Mouse (Mus musculus): ENCODE measurements around the gene Pnmal1. TPM values are rescaled to one million over a fixed set of nuclear protein-coding genes. Genes with fewer than 3 reads are reported as not detected.
"Not testable (repeated sequence)": the region's sequence is repeated elsewhere in the genome, so short reads cannot be mapped to it uniquely, and the experiment has no call there.

The Pnmal1 gene
- polyA plus RNA-seq, 1 experiment from 2014 or later, result 1.8 TPM

GRCm38 (mm10) chr7:16947349-16947895 lies 12.1 kb upstream of the Pnmal1 start:
- Histone ChIP-seq H3K4me3 (ENCODE audit: low read depth, low read length) (peak overlapping the region; percentile 27), H3K27me3 (ENCODE audit: control insufficient read depth, insufficient read depth, low read length) (no peaks in the 10 kb centered on the region), H3K9me3 (ENCODE audit: control insufficient read depth, low read length) (no peaks in the 10 kb centered on the region), H3K36me3 (ENCODE audit: control insufficient read depth, insufficient read depth, low read length) (no peaks in the 10 kb centered on the region), H3K27ac (replicated peaks) (no peak overlapping the region), H3K9ac (ENCODE audit: low read length) (peak overlapping the region; percentile 51; the same call in 1 of the 2 replicates), H3K4me1 (replicated peaks; ENCODE audit: control insufficient read depth, insufficient read depth) (peaks cover 10% of the 10 kb centered on the region), H3K4me2 (replicated peaks; ENCODE audit: low read depth) (peak overlapping the region; percentile 56)
- no peak for ATAC-seq (ENCODE audit: low FRiP score, low TSS enrichment)
- 16% methylated on average over 21 of the region's 22 CpGs for WGBS
- TF ChIP-seq CTCF (IDR thresholded peaks at IDR 0.05; ENCODE audit: low read depth) (no peak), EP300 (optimal IDR thresholded peaks at IDR 0.05) (no peak)
- no peak for DNase-seq (ENCODE audit: low spot score)

DNA sequence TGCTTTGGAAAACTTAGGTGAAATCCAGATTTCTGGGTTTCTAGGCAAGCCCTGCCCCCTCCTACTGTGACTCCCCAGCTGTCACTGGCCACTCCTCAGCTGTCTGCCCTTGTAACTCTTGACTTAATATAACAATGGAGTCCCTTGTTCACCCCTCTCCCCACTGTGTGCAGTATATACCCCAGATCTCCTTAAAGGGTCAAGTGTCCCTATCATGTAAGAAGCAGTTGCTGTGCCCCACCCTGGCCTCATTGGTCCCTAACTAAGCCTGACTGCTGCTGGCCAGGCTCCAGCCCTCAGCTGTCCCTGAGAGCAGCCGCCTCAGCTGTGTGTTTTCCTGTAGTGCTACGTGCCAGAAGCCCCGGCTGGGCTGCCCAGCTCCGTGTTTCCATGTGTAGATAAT lies 11.5 kb upstream of the Pnmal1 start:
- WGBS, result 0% methylated on average over 4 of the region's 4 CpGs
- TF ChIP-seq CTCF (IDR thresholded peaks at IDR 0.05; ENCODE audit: low read depth), result no peak
- no peak for TF ChIP-seq EP300 (optimal IDR thresholded peaks at IDR 0.05)

GRCm38 (mm10) chr7:16948923-16949458 lies 10.5 kb upstream of the Pnmal1 start:
- ATAC-seq (ENCODE audit: low FRiP score, low TSS enrichment), result no peak

More for the DNA sequence above, 11.5 kb upstream of the Pnmal1 start:
- H3K9me3 ChIP-seq (ENCODE audit: control insufficient read depth, low read length), result no peaks in the 10 kb centered on the region
- H3K27me3 ChIP-seq (ENCODE audit: control insufficient read depth, insufficient read depth, low read length), result no peaks in the 10 kb centered on the region
- H3K4me2 ChIP-seq (replicated peaks; ENCODE audit: low read depth), result peak overlapping the region; percentile 56
- DNase-seq (ENCODE audit: low spot score), result peak; percentile 44
- no peak overlapping the region for H3K9ac ChIP-seq (ENCODE audit: low read length)
- no peak for ATAC-seq (ENCODE audit: low FRiP score, low TSS enrichment)
- H3K4me1 ChIP-seq (replicated peaks; ENCODE audit: control insufficient read depth, insufficient read depth), result peaks cover 10% of the 10 kb centered on the region
- no peak overlapping the region for H3K4me3 ChIP-seq (ENCODE audit: low read depth, low read length)
- H3K27ac ChIP-seq (replicated peaks), result no peak overlapping the region
- H3K36me3 ChIP-seq (ENCODE audit: control insufficient read depth, insufficient read depth, low read length), result no peaks in the 10 kb centered on the region

GRCm38 (mm10) chr7:16949908-16950841 lies 9.3 kb upstream of the Pnmal1 start:
- Histone ChIP-seq H3K4me1 (replicated peaks; ENCODE audit: control insufficient read depth, insufficient read depth) (peaks cover 8% of the 10 kb centered on the region), H3K4me2 (replicated peaks; ENCODE audit: low read depth) (peak overlapping the region; percentile 51), H3K4me3 (ENCODE audit: low read depth, low read length) (peak overlapping the region; percentile 13; the same call in 1 of the 2 replicates), H3K27ac (replicated peaks) (no peak overlapping the region), H3K27me3 (ENCODE audit: control insufficient read depth, insufficient read depth, low read length) (no peaks in the 10 kb centered on the region), H3K9me3 (ENCODE audit: control insufficient read depth, low read length) (no peaks in the 10 kb centered on the region), H3K9ac (ENCODE audit: low read length) (no peak overlapping the region; the same call in 1 of the 2 replicates), H3K36me3 (ENCODE audit: control insufficient read depth, insufficient read depth, low read length) (no peaks in the 10 kb centered on the region)
- no peak for TF ChIP-seq EP300 (optimal IDR thresholded peaks at IDR 0.05)
- TF ChIP-seq CTCF (IDR thresholded peaks at IDR 0.05; ENCODE audit: low read depth), result peak; percentile 97
- WGBS, result 10% methylated on average over 29 of the region's 29 CpGs
- DNase-seq (ENCODE audit: low spot score) (peak; percentile 86), ATAC-seq (ENCODE audit: low FRiP score, low TSS enrichment) (peak; percentile 47; the same call in 1 of the 2 replicates)

More at GRCm38 (mm10) chr7:16948923-16949458, 10.5 kb upstream of the Pnmal1 start:
- peaks cover 10% of the 10 kb centered on the region for H3K4me1 ChIP-seq (replicated peaks; ENCODE audit: control insufficient read depth, insufficient read depth)
- WGBS, result 77% methylated on average over 8 of the region's 8 CpGs
- DNase-seq (ENCODE audit: low spot score), result no peak
- no peaks in the 10 kb centered on the region for H3K36me3 ChIP-seq (ENCODE audit: control insufficient read depth, insufficient read depth, low read length)
- no peaks in the 10 kb centered on the region for H3K9me3 ChIP-seq (ENCODE audit: control insufficient read depth, low read length)
- no peak overlapping the region for H3K9ac ChIP-seq (ENCODE audit: low read length)
- no peak overlapping the region for H3K27ac ChIP-seq (replicated peaks)
- no peak overlapping the region for H3K4me2 ChIP-seq (replicated peaks; ENCODE audit: low read depth)
- no peaks in the 10 kb centered on the region for H3K27me3 ChIP-seq (ENCODE audit: control insufficient read depth, insufficient read depth, low read length)
- TF ChIP-seq EP300 (optimal IDR thresholded peaks at IDR 0.05) (no peak), CTCF (IDR thresholded peaks at IDR 0.05; ENCODE audit: low read depth) (no peak)
- H3K4me3 ChIP-seq (ENCODE audit: low read depth, low read length), result no peak overlapping the region

- H3K4me3 ChIP-seq (ENCODE audit: low read depth, low read length), result no peak overlapping the region
- 20% methylated on average over 18 of the region's 18 CpGs for WGBS
- peaks cover 8% of the 10 kb centered on the region for H3K4me1 ChIP-seq (replicated peaks; ENCODE audit: control insufficient read depth, insufficient read depth)
- H3K9me3 ChIP-seq (ENCODE audit: control insufficient read depth, low read length), result no peaks in the 10 kb centered on the region
- TF ChIP-seq CTCF (IDR thresholded peaks at IDR 0.05; ENCODE audit: low read depth) (peak; percentile 87), EP300 (optimal IDR thresholded peaks at IDR 0.05) (no peak)
- DNase-seq (ENCODE audit: low spot score) (peak; percentile 84), ATAC-seq (ENCODE audit: low FRiP score, low TSS enrichment) (peak; percentile 80)
- H3K9ac ChIP-seq (ENCODE audit: low read length), result no peak overlapping the region
- H3K27ac ChIP-seq (replicated peaks), result no peak overlapping the region
- H3K36me3 ChIP-seq (ENCODE audit: control insufficient read depth, insufficient read depth, low read length), result no peaks in the 10 kb centered on the region
- H3K27me3 ChIP-seq (ENCODE audit: control insufficient read depth, insufficient read depth, low read length), result no peaks in the 10 kb centered on the region
- H3K4me2 ChIP-seq (replicated peaks; ENCODE audit: low read depth), result no peak overlapping the region
These were observed 8.4 kb upstream of the Pnmal1 start for GRCm38 (mm10) chr7:16950861-16951635.

GRCm38 (mm10) chr7:16953776-16954175 lies 5.7 kb upstream of the Pnmal1 start:
- not testable (repeated sequence) for H3K4me2 ChIP-seq (replicated peaks; ENCODE audit: low read depth); H3K9ac ChIP-seq (ENCODE audit: low read length); DNase-seq (ENCODE audit: low spot score); H3K4me3 ChIP-seq (ENCODE audit: low read depth, low read length); H3K4me1 ChIP-seq (replicated peaks; ENCODE audit: control insufficient read depth, insufficient read depth); H3K36me3 ChIP-seq (ENCODE audit: control insufficient read depth, insufficient read depth, low read length); ATAC-seq (ENCODE audit: low FRiP score, low TSS enrichment); H3K27ac ChIP-seq (replicated peaks); H3K9me3 ChIP-seq (ENCODE audit: control insufficient read depth, low read length); H3K27me3 ChIP-seq (ENCODE audit: control insufficient read depth, insufficient read depth, low read length)
- 64% methylated on average over 2 of the region's 2 CpGs for WGBS

Measured in stomach, postnatal 0 days (tissue).